Mouse (Mus musculus) midbrain, postnatal 0 days (tissue): Measurements from ENCODE around the gene Col24a1. TPM values are rescaled to one million over a fixed set of nuclear protein-coding genes. Genes with fewer than 3 reads are reported as not detected.

Experiments
- ATAC-seq: fragments of 200-750 bp; cut with Nextera tagmentation; 2 replicates; pipeline ENCODE4 v1.8.0; 2017; ENCODE audit warnings: moderate number of reproducible peaks, mild to moderate bottlenecking, moderate TSS enrichment, moderate library complexity; ENCODE audit not compliant: low FRiP score
- DNase-seq: peaks from one replicate; pipeline ENCODE4 v3.0.0-alpha.2; 2015; ENCODE audit warnings: low spot score
- H3K27ac ChIP-seq: fragments of 300-500 bp; sonication (generic); 2 replicates; pipeline ENCODE4 v1.5.1; 2014; ENCODE audit warnings: low read depth, mild to moderate bottlenecking, low read length, mixed read lengths
- H3K27me3 ChIP-seq: fragments of 300-500 bp; sonication (generic); 2 replicates; pipeline ENCODE4 v1.6.1; 2014; ENCODE audit warnings: low read length, control low read depth, mixed read lengths; ENCODE audit not compliant: insufficient read depth
- H3K36me3 ChIP-seq: fragments of 300-500 bp; sonication (generic); 2 replicates; pipeline ENCODE4 v1.6.1; 2014; ENCODE audit warnings: low read length, control low read depth, mixed read lengths; ENCODE audit not compliant: insufficient read depth
- H3K4me1 ChIP-seq: fragments of 300-500 bp; sonication (generic); 2 replicates; pipeline ENCODE4 v1.6.1; 2014; ENCODE audit warnings: mild to moderate bottlenecking, control low read depth, antibody characterized with exemption, low read length, mixed read lengths; ENCODE audit not compliant: insufficient read depth
- H3K4me2 ChIP-seq: fragments of 300-500 bp; sonication (generic); 2 replicates; pipeline ENCODE4 v1.6.1; 2014; ENCODE audit warnings: low read depth, mild to moderate bottlenecking, low read length, mixed read lengths; ENCODE audit not compliant: poor library complexity, severe bottlenecking
- H3K4me3 ChIP-seq: fragments of 300-500 bp; sonication (generic); 2 replicates; pipeline ENCODE4 v1.5.1; 2014; ENCODE audit warnings: low read depth, mild to moderate bottlenecking, low read length, moderate library complexity
- H3K9ac ChIP-seq: fragments of 300-500 bp; sonication (generic); replicated peaks from 2 replicates; pipeline ENCODE4 v1.6.1; 2014; ENCODE audit warnings: mild to moderate bottlenecking, low read length, moderate library complexity, mixed read lengths; ENCODE audit not compliant: poor library complexity, severe bottlenecking
- H3K9me3 ChIP-seq: fragments of 300-500 bp; sonication (generic); 2 replicates; pipeline ENCODE4 v1.6.1; 2016; ENCODE audit warnings: low read length, control low read depth
- CTCF ChIP-seq: IDR thresholded peaks from 2 replicates; pipeline ENCODE4 v1.5.1; 2016; ENCODE audit warnings: antibody characterized with exemption, mild to moderate bottlenecking
- WGBS: fragments of 180-500 bp; shearing (Covaris S2); extraction: QIAGEN DNeasy Blood & Tissue Kit; methylation state at CpG from one replicate; pipeline ENCODE4 v1.1.7; 2014; 5-methylcytosine and 5-hydroxymethylcytosine counted together
- polyA plus RNA-seq: library from polyadenylated mRNA; unstranded; fragments of >200 nt; fragmentation: Nextera tagmentation; extraction: Ambion mirVana; gene quantifications from 2 replicates; pipeline ENCODE4 v1.2.1, GENCODE M21; 2015
- total RNA-seq: library from RNA; depleted of rRNA; stranded (reverse); fragments of >200 nt; gene quantifications from 2 replicates; pipeline ENCODE4 v1.2.3, GENCODE M21; 2014

Gene Col24a1
- total and polyA plus RNA-seq, 2 experiments from 2014 or later: 0.47 to 1.1 TPM

DNA sequence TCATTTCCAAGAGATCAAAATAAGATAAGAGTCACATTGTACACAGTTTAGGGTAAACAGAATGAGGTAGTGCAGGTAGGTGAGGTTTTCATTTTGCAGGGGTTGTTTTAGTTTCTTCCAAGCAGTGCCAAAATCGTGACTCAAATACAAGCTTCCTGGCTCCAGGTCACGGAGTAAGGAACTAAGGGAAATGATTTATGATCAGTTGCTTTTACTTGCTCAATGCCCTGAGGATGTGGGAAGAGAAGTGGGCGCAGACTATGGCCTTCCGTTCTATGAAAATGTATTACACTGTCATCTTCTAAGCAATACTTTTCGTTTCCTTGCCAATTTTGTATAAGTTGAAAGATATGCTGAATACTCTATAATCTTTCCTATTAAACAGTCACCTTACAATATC lies 13.0 kb downstream of the Col24a1 start:
- 88% methylated on average over 5 of the region's 5 CpGs for WGBS

GRCm38 (mm10) chr3:145307209-145307608 lies 14.9 kb downstream of the Col24a1 start:
- no peak for TF ChIP-seq CTCF
- 86% methylated on average over 3 of the region's 3 CpGs for WGBS
- H3K27ac ChIP-seq: no peak overlapping the region
- ATAC-seq (no peak), DNase-seq (no peak)
- no peak overlapping the region for H3K4me3 ChIP-seq
- no peak overlapping the region for H3K4me2 ChIP-seq
- no peak overlapping the region for H3K9ac ChIP-seq
- H3K36me3 ChIP-seq: no peaks in the 10 kb centered on the region
- no peaks in the 10 kb centered on the region for H3K9me3 ChIP-seq
- no peaks in the 10 kb centered on the region for H3K27me3 ChIP-seq
- no peaks in the 10 kb centered on the region for H3K4me1 ChIP-seq

More for the DNA sequence above, 13.0 kb downstream of the Col24a1 start:
- Histone ChIP-seq H3K9ac (no peak overlapping the region), H3K36me3 (no peaks in the 10 kb centered on the region), H3K27me3 (no peaks in the 10 kb centered on the region), H3K4me3 (no peak overlapping the region), H3K27ac (no peak overlapping the region), H3K9me3 (no peaks in the 10 kb centered on the region), H3K4me1 (no peaks in the 10 kb centered on the region), H3K4me2 (no peak overlapping the region)
- no peak for DNase-seq
- no peak for TF ChIP-seq CTCF
- no peak for ATAC-seq

GRCm38 (mm10) chr3:145320587-145321274 lies 28.5 kb downstream of the Col24a1 start:
- Histone ChIP-seq H3K36me3 (no peaks in the 10 kb centered on the region), H3K27me3 (no peaks in the 10 kb centered on the region), H3K9me3 (no peaks in the 10 kb centered on the region), H3K9ac (no peak overlapping the region), H3K27ac (no peak overlapping the region), H3K4me2 (no peak overlapping the region), H3K4me1 (no peaks in the 10 kb centered on the region; the same call in 1 of the 2 replicates), H3K4me3 (no peak overlapping the region)
- DNase-seq (no peak), ATAC-seq (no peak)
- no peak for TF ChIP-seq CTCF
- WGBS: 40% methylated on average over 14 of the region's 14 CpGs

DNA sequence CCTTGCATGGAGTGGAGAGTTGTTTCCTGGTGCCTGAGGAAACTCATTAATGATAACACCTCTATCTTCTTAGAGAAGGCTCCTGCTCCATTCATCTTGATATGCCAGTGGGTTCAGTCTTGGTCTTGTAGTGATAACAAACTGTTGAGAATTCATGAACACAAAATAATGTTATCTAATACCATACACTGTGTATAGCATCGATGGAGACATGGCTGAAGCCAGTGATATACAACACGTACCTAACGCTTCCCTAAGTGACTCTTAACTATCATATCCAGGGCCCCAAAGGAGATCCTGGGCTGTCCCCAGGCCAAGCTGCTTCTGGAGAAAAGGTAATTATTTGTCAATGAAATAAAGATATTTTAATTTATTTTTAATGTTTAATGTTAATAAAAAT lies 33.1 kb downstream of the Col24a1 start:
- no peaks in the 10 kb centered on the region for H3K36me3 ChIP-seq
- H3K9ac ChIP-seq: no peak overlapping the region
- 86% methylated on average over 3 of the region's 3 CpGs for WGBS
- H3K27me3 ChIP-seq: no peaks in the 10 kb centered on the region
- H3K9me3 ChIP-seq: no peaks in the 10 kb centered on the region
- H3K27ac ChIP-seq: no peak overlapping the region
- no peak overlapping the region for H3K4me2 ChIP-seq
- no peak for TF ChIP-seq CTCF
- DNase-seq (no peak), ATAC-seq (no peak)
- no peak overlapping the region for H3K4me3 ChIP-seq
- no peaks in the 10 kb centered on the region; the same call in 1 of the 2 replicates for H3K4me1 ChIP-seq

DNA sequence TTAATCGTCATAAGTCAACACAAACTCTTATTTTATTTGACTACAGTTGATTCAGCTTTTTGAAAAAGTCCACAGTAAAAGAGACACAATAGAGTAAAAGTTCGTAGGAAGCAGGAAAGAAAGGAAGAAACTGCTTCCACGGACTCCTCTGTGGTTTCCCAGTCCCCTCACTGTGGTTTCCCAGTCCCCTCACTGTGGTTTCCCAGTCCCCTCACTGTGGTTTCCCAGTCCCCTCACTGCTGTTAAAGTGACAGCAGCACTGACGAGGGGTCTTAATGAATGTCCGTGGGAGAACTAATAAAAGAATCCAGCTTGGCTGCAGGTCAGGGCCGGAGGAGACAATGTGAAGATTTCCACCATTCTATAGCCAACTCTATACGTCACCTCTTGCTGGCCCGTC lies 39.4 kb downstream of the Col24a1 start:
- Histone ChIP-seq H3K9me3 (no peaks in the 10 kb centered on the region), H3K9ac (no peak overlapping the region), H3K27ac (no peak overlapping the region), H3K4me2 (no peak overlapping the region), H3K4me1 (no peaks in the 10 kb centered on the region), H3K27me3 (no peaks in the 10 kb centered on the region), H3K4me3 (no peak overlapping the region), H3K36me3 (no peaks in the 10 kb centered on the region)
- DNase-seq: no peak
- 75% methylated on average over 8 of the region's 8 CpGs for WGBS
- no peak for TF ChIP-seq CTCF
- ATAC-seq: no peak

DNA sequence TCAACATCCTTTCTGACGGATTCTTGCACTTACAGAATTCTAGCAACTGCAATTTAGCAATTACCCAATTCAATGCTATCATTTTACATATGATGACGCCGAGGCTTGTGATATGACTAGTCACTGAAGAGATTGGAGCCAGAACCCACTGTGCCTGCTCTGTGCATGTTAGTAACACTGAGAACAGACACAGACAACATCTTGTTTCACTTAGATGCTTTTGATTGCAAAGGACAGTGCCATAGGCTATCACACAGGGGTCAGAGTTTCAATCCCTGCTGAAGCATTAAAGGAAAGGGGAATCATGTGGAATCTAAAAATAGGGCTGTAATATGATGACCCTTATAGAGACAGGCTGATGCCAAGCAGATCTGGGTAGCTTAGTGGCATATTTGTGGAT lies 41.8 kb downstream of the Col24a1 start:
- H3K36me3 ChIP-seq: no peaks in the 10 kb centered on the region
- no peak overlapping the region for H3K27ac ChIP-seq
- H3K9ac ChIP-seq: no peak overlapping the region
- no peaks in the 10 kb centered on the region for H3K9me3 ChIP-seq
- H3K27me3 ChIP-seq: no peaks in the 10 kb centered on the region
- no peak for ATAC-seq
- no peak for TF ChIP-seq CTCF
- H3K4me3 ChIP-seq: no peak overlapping the region
- H3K4me2 ChIP-seq: no peak overlapping the region
- no peaks in the 10 kb centered on the region for H3K4me1 ChIP-seq
- no peak for DNase-seq
- WGBS: 88% methylated on average over 3 of the region's 3 CpGs
